In genomic region chr4:152185510-152186204, GRCm38 (mm10) we compare ENCODE assay signal across 8 mouse cellular contexts. TPM values are rescaled to one million over a fixed set of nuclear protein-coding genes. Genes with fewer than 3 reads are reported as not detected.
A peak's percentile ranks its signal among the peaks of the same experiment; 100 is the strongest.
DNase-seq lines count a peak whose midpoint lies in the region; ATAC-seq and TF ChIP-seq lines count a peak whose summit lies in the region.

No protein-coding gene starts in this region.

- peak overlapping the region; percentile 75 for H3K4me2 ChIP-seq in heart, embryonic 11.5 days
- H3K4me2 ChIP-seq in limb, embryonic 12.5 days, result peak overlapping the region; percentile 58
- H3K4me2 ChIP-seq in neural tube, embryonic 11.5 days (ENCODE audit: low read depth), result peak overlapping the region; percentile 31

- under 1% methylated on average over 19 of the region's 19 CpGs for WGBS in heart, embryonic 11.5 days (ENCODE audit: insufficient replicate concordance)
- WGBS in limb, embryonic 12.5 days, result 4% methylated on average over 19 of the region's 19 CpGs
- 8% methylated on average over 19 of the region's 19 CpGs for WGBS in neural tube, embryonic 11.5 days

- H3K27me3 ChIP-seq in heart, embryonic 11.5 days (ENCODE audit: control insufficient read depth, insufficient read depth, low read length), result no peaks in the 10 kb centered on the region
- no peaks in the 10 kb centered on the region for H3K27me3 ChIP-seq in limb, embryonic 12.5 days
- H3K27me3 ChIP-seq in neural tube, embryonic 11.5 days (ENCODE audit: control insufficient read depth, insufficient read depth, low read length), result no peaks in the 10 kb centered on the region

- peak; percentile 78 for ATAC-seq in heart, embryonic 11.5 days (replicated peaks; ENCODE audit: insufficient number of reproducible peaks, low FRiP score, low TSS enrichment)
- peak; percentile 67 for ATAC-seq in limb, embryonic 12.5 days (ENCODE audit: insufficient number of reproducible peaks, insufficient read depth, low FRiP score, low TSS enrichment, low read depth)
- peak; percentile 27; the same call in 1 of the 2 replicates for ATAC-seq in neural tube, embryonic 11.5 days (ENCODE audit: insufficient read depth, low FRiP score, low TSS enrichment)
- no peak for ATAC-seq in cerebellum, adult (ENCODE audit: insufficient number of reproducible peaks, low FRiP score, low TSS enrichment)

- intact Hi-C loops in left cerebral cortex, adult 2 months (cut with DNase I), result no loop called here
- intact Hi-C loops in left cerebral cortex, postnatal 14 days (cut with DNase I), result no loop called here

- H3K9ac ChIP-seq in heart, embryonic 11.5 days (ENCODE audit: low read depth, low read length), result peak overlapping the region; percentile 79
- peak overlapping the region; percentile 57 for H3K9ac ChIP-seq in limb, embryonic 12.5 days (replicated peaks)
- peak overlapping the region; percentile 44 for H3K9ac ChIP-seq in neural tube, embryonic 11.5 days (ENCODE audit: low read length)

- TF ChIP-seq CTCF in left cerebral cortex, adult 2 months (IDR thresholded peaks at IDR 0.05), result no peak

- H3K27ac ChIP-seq in left cerebral cortex, adult 2 months, result peak overlapping the region; percentile 47; the same call in 1 of the 2 replicates
- H3K27ac ChIP-seq in brown adipose tissue, adult 24 weeks (replicated peaks; ENCODE audit: low read depth, low read length), result peak overlapping the region; percentile 93
- peak overlapping the region; percentile 97 for H3K27ac ChIP-seq in heart, embryonic 11.5 days (ENCODE audit: low read depth, low read length)
- peak overlapping the region; percentile 92 for H3K27ac ChIP-seq in limb, embryonic 12.5 days
- no peak overlapping the region for H3K27ac ChIP-seq in neural tube, embryonic 11.5 days (ENCODE audit: low read depth, low read length)

- no peak for DNase-seq in left cerebral cortex, adult 2 months (ENCODE audit: extremely low spot score in 1 of 2, low spot score in 2 of 2)
- DNase-seq in left cerebral cortex, postnatal 14 days (ENCODE audit: low spot score in 2 of 2), result no peak
- DNase-seq in neural tube, embryonic 11.5 days (ENCODE audit: low spot score), result peak; percentile 41
- no peak for DNase-seq in cerebellum, adult 8-10 months

- H3K9me3 ChIP-seq in heart, embryonic 11.5 days (replicated peaks; ENCODE audit: control insufficient read depth, low read length), result no peaks in the 10 kb centered on the region
- no peaks in the 10 kb centered on the region for H3K9me3 ChIP-seq in limb, embryonic 12.5 days
- no peaks in the 10 kb centered on the region for H3K9me3 ChIP-seq in neural tube, embryonic 11.5 days (ENCODE audit: control insufficient read depth, low read length)

- no peak overlapping the region for H3K4me3 ChIP-seq in left cerebral cortex, adult 2 months
- H3K4me3 ChIP-seq in brown adipose tissue, adult 24 weeks (ENCODE audit: insufficient read depth, low read depth, low read length), result peak overlapping the region; percentile 46
- H3K4me3 ChIP-seq in heart, embryonic 11.5 days (ENCODE audit: low read depth, low read length), result peak overlapping the region; percentile 39
- H3K4me3 ChIP-seq in limb, embryonic 12.5 days (replicated peaks), result peak overlapping the region; percentile 27
- H3K4me3 ChIP-seq in neural tube, embryonic 11.5 days (ENCODE audit: low read depth, low read length), result no peak overlapping the region

- peaks cover 26% of the 10 kb centered on the region for H3K4me1 ChIP-seq in brown adipose tissue, adult 24 weeks (ENCODE audit: control insufficient read depth, insufficient read depth, insufficient read length, low read length)
- H3K4me1 ChIP-seq in heart, embryonic 11.5 days (ENCODE audit: control insufficient read depth, insufficient read depth, low read length), result peaks cover 31% of the 10 kb centered on the region
- peaks cover 24% of the 10 kb centered on the region for H3K4me1 ChIP-seq in limb, embryonic 12.5 days (replicated peaks)
- peaks cover 20% of the 10 kb centered on the region for H3K4me1 ChIP-seq in neural tube, embryonic 11.5 days (ENCODE audit: control insufficient read depth, insufficient read depth, low read length)

- H3K36me3 ChIP-seq in heart, embryonic 11.5 days (ENCODE audit: control insufficient read depth, insufficient read depth, low read length), result no peaks in the 10 kb centered on the region
- H3K36me3 ChIP-seq in limb, embryonic 12.5 days, result no peaks in the 10 kb centered on the region
- no peaks in the 10 kb centered on the region for H3K36me3 ChIP-seq in neural tube, embryonic 11.5 days (ENCODE audit: control insufficient read depth, insufficient read depth, low read length)

RNA-seq across cellular contexts. Expression of gene Acot7, which starts 7.7 kb away (rescaled TPM):
- total RNA-seq in left cerebral cortex, adult 2 months (2021), result 100 to 1,000 TPM; 300 to 307 TPM
- total RNA-seq in left cerebral cortex, postnatal 14 days (2021), result 100 to 1,000 TPM; 377 to 378 TPM
- polyA plus RNA-seq in brown adipose tissue, adult 24 weeks (2012; ENCODE audit: insufficient read depth, insufficient read length, missing spikeins), result 15.6 and 19.4 TPM in 2 replicates
- polyA plus RNA-seq in heart, embryonic 11.5 days (2014; fragmentation: Nextera tagmentation; extraction: Ambion mirVana), result 53.1 and 53.6 TPM in 2 replicates
- polyA plus RNA-seq in limb, embryonic 12.5 days (2016; fragmentation: Nextera tagmentation; extraction: Ambion mirVana), result 37.6 and 40.2 TPM in 2 replicates
- 159 and 173 TPM in 2 replicates for polyA plus RNA-seq in neural tube, embryonic 11.5 days (2014; fragmentation: Nextera tagmentation; extraction: Ambion mirVana)

RNA-seq across cellular contexts. Expression of gene Hes2, which starts 27.0 kb away (rescaled TPM):
- not detected for total RNA-seq in left cerebral cortex, adult 2 months (2021)
- not detected for total RNA-seq in left cerebral cortex, postnatal 14 days (2021)
- not detected in 2 replicates for polyA plus RNA-seq in brown adipose tissue, adult 24 weeks (2012; ENCODE audit: insufficient read depth, insufficient read length, missing spikeins)
- 0.07 TPM in 1 of 2 replicates, not detected in the other for polyA plus RNA-seq in heart, embryonic 11.5 days (2014; fragmentation: Nextera tagmentation; extraction: Ambion mirVana)
- polyA plus RNA-seq in limb, embryonic 12.5 days (2016; fragmentation: Nextera tagmentation; extraction: Ambion mirVana), result not detected in 2 replicates
- 2.9 and 3.5 TPM in 2 replicates for polyA plus RNA-seq in neural tube, embryonic 11.5 days (2014; fragmentation: Nextera tagmentation; extraction: Ambion mirVana)

RNA-seq across cellular contexts. Expression of gene Espn, which starts 33.5 kb away (rescaled TPM):
- 1 to 10 TPM; 2.1 to 2.6 TPM for total RNA-seq in left cerebral cortex, adult 2 months (2021)
- under 1 TPM; 0.24 to 0.44 TPM for total RNA-seq in left cerebral cortex, postnatal 14 days (2021)
- 1.0 TPM in 1 of 2 replicates, not detected in the other for polyA plus RNA-seq in brown adipose tissue, adult 24 weeks (2012; ENCODE audit: insufficient read depth, insufficient read length, missing spikeins)
- polyA plus RNA-seq in heart, embryonic 11.5 days (2014; fragmentation: Nextera tagmentation; extraction: Ambion mirVana), result 0.90 and 1.3 TPM in 2 replicates
- 1.9 and 2.3 TPM in 2 replicates for polyA plus RNA-seq in limb, embryonic 12.5 days (2016; fragmentation: Nextera tagmentation; extraction: Ambion mirVana)
- polyA plus RNA-seq in neural tube, embryonic 11.5 days (2014; fragmentation: Nextera tagmentation; extraction: Ambion mirVana), result 0.48 and 1.1 TPM in 2 replicates

Comparison
In these comparisons a context has a peak if more than half of its experiments do, and no peak if none do; other contexts are left out.
1. H3K4me3 ChIP-seq: peak in brown adipose tissue, adult 24 weeks (single experiment), heart, embryonic 11.5 days (single experiment) and limb, embryonic 12.5 days (single experiment); none in left cerebral cortex, adult 2 months (single experiment) and neural tube, embryonic 11.5 days (single experiment).
2. Peak in every context shown above with its lines, with median percentiles within 50 percentile points of each other: H3K4me2 ChIP-seq and H3K9ac ChIP-seq.